Mouse (Mus musculus): ENCODE measurements around the gene Hmga2. TPM values are rescaled to one million over a fixed set of nuclear protein-coding genes. Genes with fewer than 3 reads are reported as not detected.

Gene Hmga2
- polyA plus RNA-seq, 1 experiment: 0.10 TPM

GRCm38 (mm10) chr10:120405322-120405721, 70.9 kb downstream of the Hmga2 start:
- Histone ChIP-seq H3K4me3 (ENCODE audit: insufficient read depth, low read length) (no peak overlapping the region), H3K4me1 (ENCODE audit: control insufficient read depth, insufficient read depth, low read length) (no peaks in the 10 kb centered on the region)
- TF ChIP-seq POLR2A (IDR thresholded peaks at IDR 0.05; ENCODE audit: extremely low read depth, insufficient read depth, low read length): no peak
- TF ChIP-seq CTCF (IDR thresholded peaks at IDR 0.05; ENCODE audit: extremely low read depth, insufficient read depth, low read length): no peak

GRCm38 (mm10) chr10:120402966-120403365, 73.3 kb downstream of the Hmga2 start:
- no peaks in the 10 kb centered on the region for H3K4me1 ChIP-seq (ENCODE audit: control insufficient read depth, insufficient read depth, low read length)
- no peak overlapping the region for H3K27ac ChIP-seq (ENCODE audit: insufficient read depth, low read length)
- no peak for TF ChIP-seq CTCF (IDR thresholded peaks at IDR 0.05; ENCODE audit: extremely low read depth, insufficient read depth, low read length)
- no peak for TF ChIP-seq POLR2A (IDR thresholded peaks at IDR 0.05; ENCODE audit: extremely low read depth, insufficient read depth, low read length)
- no peak overlapping the region for H3K4me3 ChIP-seq (ENCODE audit: insufficient read depth, low read length)

More at GRCm38 (mm10) chr10:120405322-120405721, 70.9 kb downstream of the Hmga2 start:
- H3K27ac ChIP-seq (ENCODE audit: insufficient read depth, low read length): no peak overlapping the region

GRCm38 (mm10) chr10:120401787-120402186, 74.5 kb downstream of the Hmga2 start:
- H3K4me1 ChIP-seq (ENCODE audit: control insufficient read depth, insufficient read depth, low read length): no peaks in the 10 kb centered on the region
- no peak overlapping the region for H3K4me3 ChIP-seq (ENCODE audit: insufficient read depth, low read length)
- TF ChIP-seq POLR2A (IDR thresholded peaks at IDR 0.05; ENCODE audit: extremely low read depth, insufficient read depth, low read length) (no peak), CTCF (IDR thresholded peaks at IDR 0.05; ENCODE audit: extremely low read depth, insufficient read depth, low read length) (no peak)
- no peak overlapping the region for H3K27ac ChIP-seq (ENCODE audit: insufficient read depth, low read length)

GRCm38 (mm10) chr10:120399846-120400510, 76.3 kb downstream of the Hmga2 start:
- no peak for TF ChIP-seq CTCF (IDR thresholded peaks at IDR 0.05; ENCODE audit: extremely low read depth, insufficient read depth, low read length)
- no peak for TF ChIP-seq POLR2A (IDR thresholded peaks at IDR 0.05; ENCODE audit: extremely low read depth, insufficient read depth, low read length)
- H3K4me1 ChIP-seq (ENCODE audit: control insufficient read depth, insufficient read depth, low read length): no peaks in the 10 kb centered on the region
- H3K27ac ChIP-seq (ENCODE audit: insufficient read depth, low read length): no peak overlapping the region
- no peak overlapping the region for H3K4me3 ChIP-seq (ENCODE audit: insufficient read depth, low read length)

GRCm38 (mm10) chr10:120398745-120399144, 77.5 kb downstream of the Hmga2 start:
- no peak overlapping the region for H3K4me3 ChIP-seq (ENCODE audit: insufficient read depth, low read length)
- H3K4me1 ChIP-seq (ENCODE audit: control insufficient read depth, insufficient read depth, low read length): no peaks in the 10 kb centered on the region
- TF ChIP-seq CTCF (IDR thresholded peaks at IDR 0.05; ENCODE audit: extremely low read depth, insufficient read depth, low read length): no peak
- no peak for TF ChIP-seq POLR2A (IDR thresholded peaks at IDR 0.05; ENCODE audit: extremely low read depth, insufficient read depth, low read length)
- H3K27ac ChIP-seq (ENCODE audit: insufficient read depth, low read length): no peak overlapping the region

- no peak overlapping the region for H3K27ac ChIP-seq (ENCODE audit: insufficient read depth, low read length)
- no peaks in the 10 kb centered on the region for H3K4me1 ChIP-seq (ENCODE audit: control insufficient read depth, insufficient read depth, low read length)
- TF ChIP-seq POLR2A (IDR thresholded peaks at IDR 0.05; ENCODE audit: extremely low read depth, insufficient read depth, low read length): no peak
- no peak for TF ChIP-seq CTCF (IDR thresholded peaks at IDR 0.05; ENCODE audit: extremely low read depth, insufficient read depth, low read length)
- H3K4me3 ChIP-seq (ENCODE audit: insufficient read depth, low read length): no peak overlapping the region
Measured at GRCm38 (mm10) chr10:120397211-120397631, 79.0 kb downstream of the Hmga2 start.

- H3K4me3 ChIP-seq (ENCODE audit: insufficient read depth, low read length): no peak overlapping the region
- H3K27ac ChIP-seq (ENCODE audit: insufficient read depth, low read length): no peak overlapping the region
- TF ChIP-seq CTCF (IDR thresholded peaks at IDR 0.05; ENCODE audit: extremely low read depth, insufficient read depth, low read length) (no peak), POLR2A (IDR thresholded peaks at IDR 0.05; ENCODE audit: extremely low read depth, insufficient read depth, low read length) (no peak)
- no peaks in the 10 kb centered on the region for H3K4me1 ChIP-seq (ENCODE audit: control insufficient read depth, insufficient read depth, low read length)
Measured at GRCm38 (mm10) chr10:120395550-120395949, 80.7 kb downstream of the Hmga2 start.

GRCm38 (mm10) chr10:120394740-120395139, 81.5 kb downstream of the Hmga2 start:
- Histone ChIP-seq H3K4me3 (ENCODE audit: insufficient read depth, low read length) (no peak overlapping the region), H3K4me1 (ENCODE audit: control insufficient read depth, insufficient read depth, low read length) (no peaks in the 10 kb centered on the region), H3K27ac (ENCODE audit: insufficient read depth, low read length) (no peak overlapping the region)
- TF ChIP-seq POLR2A (IDR thresholded peaks at IDR 0.05; ENCODE audit: extremely low read depth, insufficient read depth, low read length) (no peak), CTCF (IDR thresholded peaks at IDR 0.05; ENCODE audit: extremely low read depth, insufficient read depth, low read length) (no peak)

- TF ChIP-seq CTCF (IDR thresholded peaks at IDR 0.05; ENCODE audit: extremely low read depth, insufficient read depth, low read length) (no peak), POLR2A (IDR thresholded peaks at IDR 0.05; ENCODE audit: extremely low read depth, insufficient read depth, low read length) (no peak)
- H3K4me3 ChIP-seq (ENCODE audit: insufficient read depth, low read length): no peak overlapping the region
- no peak overlapping the region for H3K27ac ChIP-seq (ENCODE audit: insufficient read depth, low read length)
- no peaks in the 10 kb centered on the region for H3K4me1 ChIP-seq (ENCODE audit: control insufficient read depth, insufficient read depth, low read length)
Measured at GRCm38 (mm10) chr10:120391971-120392716, 84.1 kb downstream of the Hmga2 start.

All from cortical plate, adult 2 months (tissue).